Mouse (Mus musculus) stomach, postnatal 0 days (tissue): ENCODE data around the gene Mep1a.

Experiments
- CTCF ChIP-seq: IDR thresholded peaks from 2 replicates; pipeline ENCODE4 v1.5.1; 2016; ENCODE audit warnings: antibody characterized with exemption, low read depth, mild to moderate bottlenecking, moderate library complexity
- EP300 ChIP-seq: optimal IDR thresholded peaks from 2 replicates; pipeline ENCODE3; 2016; ENCODE audit warnings: antibody characterized with exemption

DNA sequence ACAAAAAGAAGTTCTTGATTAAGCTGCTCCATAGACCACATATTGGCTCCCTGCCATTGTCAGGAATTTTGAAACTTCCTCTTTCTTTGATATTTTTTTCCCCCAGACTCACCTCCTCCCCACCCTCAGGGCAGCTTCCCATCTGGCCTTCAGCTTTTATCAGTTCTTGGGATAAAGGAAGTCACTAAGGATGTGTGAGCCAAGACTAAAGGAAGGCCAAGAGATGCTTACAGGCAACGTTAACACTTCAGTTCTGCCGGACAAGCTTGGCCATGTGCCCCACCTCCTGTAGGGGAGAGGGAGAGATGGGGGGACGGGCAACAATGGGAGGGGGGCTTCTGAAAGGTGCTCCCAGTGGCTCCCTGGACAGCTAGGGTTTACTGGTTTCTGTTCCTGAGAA, 32.6 kb downstream of the Mep1a start:
- TF ChIP-seq EP300 (no peak), CTCF (no peak)
